In genomic region chr13:63032304-63032830, GRCm38 (mm10) we compare ENCODE assay signal across 13 mouse cellular contexts.
DNase-seq lines count a peak whose midpoint lies in the region; ATAC-seq lines count a peak whose summit lies in the region.
"Had no signal": no experiment of that assay in that cellular context is flagged by ENCODE, and none has a peak within 500 bp of the region (broad histone marks: within the 10 kb centered on the region; RNA-seq: fewer than 3 reads in every experiment).

No protein-coding gene starts in this region.

- H3K9me3 ChIP-seq in kidney, embryonic 16.5 days (ENCODE audit: low read length) = no peaks in the 10 kb centered on the region
- H3K9me3 ChIP-seq in embryonic facial prominence, embryonic 15.5 days (replicated peaks) = no peaks in the 10 kb centered on the region
- no peaks in the 10 kb centered on the region for H3K9me3 ChIP-seq in heart, embryonic 15.5 days (replicated peaks)
- H3K9me3 ChIP-seq: midbrain, embryonic 12.5 days had no signal

- H3K4me3 ChIP-seq in kidney, embryonic 16.5 days (ENCODE audit: low read length) = no peak overlapping the region
- H3K4me3 ChIP-seq in embryonic facial prominence, embryonic 15.5 days (replicated peaks) = no peak overlapping the region
- no peak overlapping the region for H3K4me3 ChIP-seq in heart, embryonic 15.5 days
- H3K4me3 ChIP-seq: midbrain, embryonic 12.5 days; myocyte had no signal

- peak overlapping the region; percentile 13; the same call in 1 of the 2 replicates for H3K27ac ChIP-seq in kidney, embryonic 16.5 days (ENCODE audit: low read length)
- peak overlapping the region; percentile 80 for H3K27ac ChIP-seq in embryonic facial prominence, embryonic 15.5 days (replicated peaks)
- H3K27ac ChIP-seq in heart, embryonic 15.5 days = peak overlapping the region; percentile 42; the same call in 1 of the 2 replicates
- H3K27ac ChIP-seq: liver, embryonic 14.5 days; midbrain, embryonic 12.5 days had no signal

- intact Hi-C loops in gastrocnemius, postnatal 36 days (cut with DNase I) = no loop called here

- 66% methylated on average over 5 of the region's 5 CpGs for WGBS in kidney, embryonic 16.5 days
- WGBS in embryonic facial prominence, embryonic 15.5 days = 58% methylated on average over 5 of the region's 5 CpGs
- WGBS in heart, embryonic 15.5 days = 68% methylated on average over 5 of the region's 5 CpGs

- no peaks in the 10 kb centered on the region for H3K27me3 ChIP-seq in kidney, embryonic 16.5 days (ENCODE audit: insufficient read depth, low read length)
- no peaks in the 10 kb centered on the region for H3K27me3 ChIP-seq in embryonic facial prominence, embryonic 15.5 days
- no peaks in the 10 kb centered on the region for H3K27me3 ChIP-seq in heart, embryonic 15.5 days
- H3K27me3 ChIP-seq: midbrain, embryonic 12.5 days had no signal

- no peak overlapping the region for H3K9ac ChIP-seq in kidney, embryonic 16.5 days (replicated peaks; ENCODE audit: low read length)
- H3K9ac ChIP-seq in embryonic facial prominence, embryonic 15.5 days = no peak overlapping the region
- H3K9ac ChIP-seq in heart, embryonic 15.5 days = no peak overlapping the region
- H3K9ac ChIP-seq: liver, embryonic 14.5 days; midbrain, embryonic 12.5 days had no signal

- no peak for ATAC-seq in kidney, embryonic 16.5 days (ENCODE audit: low FRiP score, low TSS enrichment)
- ATAC-seq in embryonic facial prominence, embryonic 15.5 days (ENCODE audit: insufficient number of reproducible peaks, low FRiP score, low TSS enrichment, low read depth) = peak; percentile 75
- ATAC-seq in heart, embryonic 15.5 days (replicated peaks; ENCODE audit: insufficient number of reproducible peaks, insufficient read depth, low FRiP score, low read depth) = peak; percentile 60; the same call in 1 of the 2 replicates

- no peaks in the 10 kb centered on the region for H3K36me3 ChIP-seq in kidney, embryonic 16.5 days (ENCODE audit: insufficient read depth, low read length)
- H3K36me3 ChIP-seq in embryonic facial prominence, embryonic 15.5 days = no peaks in the 10 kb centered on the region
- no peaks in the 10 kb centered on the region for H3K36me3 ChIP-seq in heart, embryonic 15.5 days
- H3K36me3 ChIP-seq: midbrain, embryonic 12.5 days had no signal

- no peak overlapping the region for H3K4me2 ChIP-seq in kidney, embryonic 16.5 days (replicated peaks; ENCODE audit: low read depth, low read length)
- H3K4me2 ChIP-seq in embryonic facial prominence, embryonic 15.5 days (replicated peaks) = no peak overlapping the region
- no peak overlapping the region for H3K4me2 ChIP-seq in heart, embryonic 15.5 days
- H3K4me2 ChIP-seq: midbrain, embryonic 12.5 days had no signal

- no peaks in the 10 kb centered on the region for H3K4me1 ChIP-seq in kidney, embryonic 16.5 days (ENCODE audit: insufficient read depth, low read length)
- peaks cover 19% of the 10 kb centered on the region for H3K4me1 ChIP-seq in embryonic facial prominence, embryonic 15.5 days
- H3K4me1 ChIP-seq in heart, embryonic 15.5 days (replicated peaks) = peaks cover 7% of the 10 kb centered on the region

- DNase-seq in gastrocnemius, postnatal 25 days = peak; percentile 65
- no peak for DNase-seq in gastrocnemius, postnatal 36 days
- DNase-seq in kidney, postnatal 25 days = no peak
- DNase-seq in urinary bladder, postnatal 4 days (ENCODE audit: low spot score in 2 of 2) = no peak
- no peak for DNase-seq in embryo, embryonic 10.5 days (ENCODE audit: low spot score)
- DNase-seq: kidney, adult 2 months; thymus, postnatal 25 days had no signal

Comparison
In these comparisons a context has a peak if more than half of its experiments do, and no peak if none do; other contexts are left out.
1. H3K27ac ChIP-seq: peak in every context shown above with its lines; median percentile 80 in embryonic facial prominence, embryonic 15.5 days; 42 in heart, embryonic 15.5 days; 13 in kidney, embryonic 16.5 days.